Mouse (Mus musculus): ENCODE results near the gene Ndufb8. TPM values are rescaled to one million over a fixed set of nuclear protein-coding genes. Genes with fewer than 3 reads are reported as not detected.

Gene Ndufb8
- 100 to 1,000 TPM; 411 to 441 TPM for total RNA-seq (2021)
- long read RNA-seq, experiment 1, transcript Ndufb8-205 (5 exons, 603 nt): minor isoform, 5 of 413 reads
- long read RNA-seq, experiment 1, transcript Ndufb8-202 (2 exons, 341 nt): minor isoform, 11 of 413 reads
- long read RNA-seq, experiment 1, transcript Ndufb8-201 (5 exons, 680 nt): major isoform, 373 of 413 reads
- long read RNA-seq, experiment 1, partial matches to known transcripts: 14 of 413 reads
- long read RNA-seq, experiment 1, other reads (novel, unspliced or antisense): 7 of 413 reads
- long read RNA-seq, experiment 2, transcript Ndufb8-202 (2 exons, 341 nt): minor isoform, 5 of 266 reads
- long read RNA-seq, experiment 2, transcript Ndufb8-201 (5 exons, 680 nt): major isoform, 222 of 266 reads
- long read RNA-seq, experiment 2, partial matches to known transcripts: 26 of 266 reads
- long read RNA-seq, experiment 2, other reads (novel, unspliced or antisense): 11 of 266 reads

DNA sequence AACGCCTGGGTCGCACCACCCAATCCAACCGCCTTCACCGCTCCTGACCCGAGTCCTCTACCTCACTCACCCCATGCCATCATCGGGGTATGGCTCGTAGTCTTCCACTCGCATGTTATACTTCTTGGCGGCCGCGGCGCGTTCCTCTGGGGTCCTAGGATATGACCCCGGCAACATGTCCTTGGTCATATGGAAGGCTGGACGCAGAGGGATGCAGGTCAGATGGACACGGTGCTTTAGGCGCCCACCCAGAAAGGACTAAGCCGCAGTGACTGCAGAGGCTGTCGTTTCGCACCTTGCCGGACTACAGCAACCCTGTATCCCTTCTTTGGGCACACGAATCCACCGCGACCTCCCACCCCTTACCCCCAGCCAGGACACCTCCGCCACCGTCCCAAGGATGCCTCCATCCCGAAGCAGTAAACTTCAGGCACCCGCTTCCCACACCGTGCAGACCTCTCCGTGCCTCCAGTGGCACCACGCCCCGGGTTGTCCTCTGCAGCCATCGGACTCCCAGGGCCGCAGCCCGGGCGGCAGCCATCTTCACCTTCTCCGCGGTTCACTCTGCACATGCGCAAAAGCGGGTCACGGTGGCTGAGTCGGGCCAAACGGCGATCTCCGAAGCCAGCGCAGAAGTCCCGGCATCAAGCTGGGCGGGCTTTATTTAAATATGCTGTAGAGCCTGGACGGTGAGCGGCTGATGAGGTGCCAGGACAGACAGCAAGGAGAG is at the start of gene Ndufb8:
Gene Ndufb8 (minus strand): TSS at position 580 of the 730 bp plus-strand sequence.
- peak; percentile 95 to 99 for DNase-seq (ENCODE audit: low spot score in 2 of 2)

DNA sequence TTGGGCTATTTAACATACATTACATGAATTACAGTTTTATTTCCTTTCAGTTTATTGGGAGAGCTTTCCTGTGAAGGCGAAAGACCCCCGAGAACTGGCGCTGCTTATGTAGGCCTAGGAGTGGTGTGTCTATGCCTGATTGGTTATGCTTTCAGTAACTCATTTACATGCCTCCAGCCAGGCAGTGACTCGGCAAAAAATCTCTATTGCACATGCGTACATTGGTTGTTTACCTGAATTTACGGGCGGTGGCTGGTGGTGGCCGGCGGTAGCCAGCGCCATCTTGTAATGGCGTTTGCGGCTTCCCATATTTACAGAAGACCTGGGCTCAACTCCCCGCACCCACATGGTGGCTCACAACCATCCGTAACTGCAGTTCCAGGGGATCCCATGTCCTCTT is 38.9 kb upstream of the Ndufb8 start:
- no peak for DNase-seq (ENCODE audit: low spot score in 2 of 2)

DNA sequence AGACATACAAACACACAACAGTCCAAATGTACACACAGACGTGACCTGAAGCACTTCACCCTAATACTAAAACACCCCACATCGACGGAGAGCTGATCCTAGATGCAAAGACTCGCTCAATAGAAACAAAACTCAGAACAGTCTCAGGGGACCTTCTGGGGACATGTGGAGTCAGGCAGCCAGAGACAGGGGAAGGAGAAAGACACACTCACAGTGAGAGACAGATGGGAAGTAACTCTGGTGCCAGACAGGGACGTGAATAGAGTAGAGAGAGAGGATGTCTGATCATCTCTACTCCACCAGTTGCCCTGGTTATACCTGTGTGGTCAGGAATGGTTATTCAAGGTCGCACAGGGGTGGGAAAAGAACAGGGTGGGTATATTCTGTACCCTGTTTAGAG is 36.4 kb upstream of the Ndufb8 start:
- no peak for DNase-seq (ENCODE audit: low spot score in 2 of 2)

DNA sequence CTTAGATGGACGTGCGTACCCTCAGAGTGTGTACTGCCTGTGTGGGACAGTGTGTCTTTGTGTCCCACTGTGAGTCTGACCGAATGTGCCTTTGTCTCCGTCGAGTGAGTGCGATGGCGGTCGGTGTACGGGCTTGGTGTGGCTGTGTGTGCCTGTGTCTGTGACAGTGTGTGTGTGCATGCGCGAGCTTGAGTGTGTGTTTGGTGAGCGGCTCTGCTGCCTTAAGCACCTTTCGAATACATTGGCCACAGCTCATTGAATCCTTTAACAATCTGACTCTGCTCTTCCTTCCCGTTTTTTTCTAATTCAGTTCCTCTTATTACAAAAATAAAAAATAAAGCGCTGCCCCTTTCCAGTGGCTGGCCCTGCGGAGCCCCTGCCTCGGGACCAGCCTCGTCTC is 35.8 kb upstream of the Ndufb8 start:
- DNase-seq (ENCODE audit: low spot score in 2 of 2): no peak

DNA sequence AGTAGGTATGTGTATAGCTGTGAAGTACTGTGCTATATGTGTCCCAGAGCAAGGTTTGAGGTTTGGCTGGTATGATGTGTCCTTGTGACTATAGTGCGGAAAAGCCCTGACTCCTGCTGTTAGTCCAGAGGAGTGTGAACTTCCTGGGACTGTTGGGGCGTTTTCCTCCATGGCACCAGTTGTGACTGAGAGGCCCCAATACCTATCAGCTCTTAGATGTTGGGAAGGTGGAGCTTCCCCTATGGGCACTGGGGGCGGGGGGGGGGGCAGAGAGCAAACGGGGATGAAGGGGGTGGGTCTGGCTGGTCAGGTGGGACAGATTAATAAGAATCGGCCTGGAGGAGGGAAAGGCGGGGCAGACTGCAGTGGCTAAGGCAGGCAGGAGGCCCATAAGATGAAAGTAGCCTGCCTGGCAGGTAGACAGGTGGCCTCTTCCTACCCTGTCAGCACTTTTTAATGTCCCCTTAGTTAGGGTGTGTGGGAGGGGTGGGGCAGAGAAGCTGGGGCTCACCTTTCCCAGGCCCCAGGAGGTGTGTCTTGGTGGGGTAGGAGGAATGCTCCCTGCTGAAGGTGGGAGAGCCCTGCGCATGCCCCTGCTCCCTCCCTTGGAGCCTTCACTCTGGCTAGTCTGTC is 34.5 kb upstream of the Ndufb8 start:
- no peak for DNase-seq (ENCODE audit: low spot score in 2 of 2)

DNA sequence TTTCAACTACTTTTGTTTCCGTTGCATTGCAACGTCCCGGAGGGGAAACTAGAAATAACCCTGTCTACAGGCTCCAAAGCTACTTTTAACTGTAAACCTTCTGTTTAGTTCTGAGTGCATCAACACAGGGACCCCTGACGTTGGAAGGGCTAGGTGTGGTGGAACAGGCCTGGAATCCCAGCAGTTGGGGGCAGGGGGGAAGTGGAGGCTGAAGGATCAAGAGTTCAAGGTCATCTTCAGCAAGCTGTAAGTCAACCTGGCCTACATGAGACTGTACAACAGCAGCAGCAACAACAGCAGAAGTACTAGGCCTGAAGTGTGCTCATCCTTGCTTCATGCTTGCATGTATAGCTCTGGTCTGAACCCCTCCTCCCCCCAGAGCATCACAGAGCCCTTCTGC is 32.8 kb upstream of the Ndufb8 start:
- DNase-seq (ENCODE audit: low spot score in 2 of 2): no peak

DNA sequence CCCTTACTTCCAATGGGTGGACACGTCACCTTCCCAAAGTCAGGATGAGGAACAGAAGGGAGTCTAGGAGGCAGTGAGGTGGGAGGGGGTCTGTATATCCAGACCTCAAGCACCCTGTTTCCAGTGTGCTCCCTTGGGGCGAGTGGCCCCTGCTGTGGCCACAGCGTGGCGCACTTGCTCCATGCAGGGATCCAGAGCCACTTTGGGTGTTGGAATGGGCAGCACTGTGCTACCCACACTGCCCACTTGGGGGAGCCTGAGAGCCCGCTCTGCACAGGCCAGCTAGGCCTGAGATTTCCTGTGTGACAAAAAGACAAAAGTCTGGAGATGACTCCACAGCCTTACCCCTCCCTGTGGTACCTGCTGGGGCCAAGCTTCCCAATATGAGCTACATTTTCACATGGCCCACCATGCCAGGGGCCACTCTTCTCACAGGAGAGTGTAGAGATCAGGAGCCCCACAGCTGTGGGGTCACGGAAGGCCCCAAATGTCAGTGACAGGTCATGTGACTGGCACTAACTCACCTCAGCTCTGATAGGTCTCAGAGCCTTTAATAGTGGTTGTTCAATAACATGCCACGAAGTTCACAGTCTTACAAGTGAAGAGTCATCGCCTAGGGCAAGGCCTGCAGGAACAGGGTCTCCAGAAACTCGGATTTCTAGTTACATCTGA is 27.5 kb upstream of the Ndufb8 start:
- DNase-seq (ENCODE audit: low spot score in 2 of 2): peak; percentile 87 to 91

DNA sequence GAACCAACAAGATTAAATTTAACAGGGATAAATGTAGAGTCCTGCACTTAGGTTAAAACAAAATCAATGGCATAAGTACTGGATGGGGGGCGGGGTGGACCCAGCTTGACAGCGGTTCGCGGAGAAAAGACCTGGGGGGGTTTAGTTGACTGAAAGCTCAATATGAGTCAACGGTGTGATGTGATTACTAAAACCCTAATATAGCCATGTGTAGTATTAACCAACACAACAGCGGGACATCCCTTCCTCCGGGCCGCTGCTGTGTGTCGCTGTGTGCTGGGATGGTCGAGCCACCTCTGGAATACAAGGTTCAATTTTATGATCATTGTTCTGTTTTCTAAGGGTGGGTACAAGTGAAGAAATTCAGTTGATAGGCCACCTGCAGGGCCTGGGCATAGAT is 26.9 kb upstream of the Ndufb8 start:
- no peak for DNase-seq (ENCODE audit: low spot score in 2 of 2)

DNA sequence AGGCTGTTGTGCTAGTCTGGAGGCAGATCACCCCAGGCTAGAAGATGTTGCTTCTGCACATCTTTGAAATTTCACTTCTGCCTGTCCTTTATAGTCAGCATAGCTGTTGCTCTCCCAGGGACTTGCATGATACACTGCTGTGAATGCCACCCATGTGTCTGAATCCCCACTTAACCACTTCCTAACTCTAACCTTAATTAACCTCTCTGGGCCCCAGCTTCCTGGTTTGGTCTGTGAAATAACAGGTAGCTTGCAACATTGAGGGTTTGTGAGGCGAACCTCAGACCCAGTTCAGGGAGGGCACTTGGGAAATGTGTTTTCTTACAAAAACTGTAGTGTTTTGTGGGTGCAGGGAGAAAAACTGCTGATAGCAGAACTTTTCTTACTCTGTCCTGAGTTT is 22.8 kb upstream of the Ndufb8 start:
- no peak for DNase-seq (ENCODE audit: low spot score in 2 of 2)

DNA sequence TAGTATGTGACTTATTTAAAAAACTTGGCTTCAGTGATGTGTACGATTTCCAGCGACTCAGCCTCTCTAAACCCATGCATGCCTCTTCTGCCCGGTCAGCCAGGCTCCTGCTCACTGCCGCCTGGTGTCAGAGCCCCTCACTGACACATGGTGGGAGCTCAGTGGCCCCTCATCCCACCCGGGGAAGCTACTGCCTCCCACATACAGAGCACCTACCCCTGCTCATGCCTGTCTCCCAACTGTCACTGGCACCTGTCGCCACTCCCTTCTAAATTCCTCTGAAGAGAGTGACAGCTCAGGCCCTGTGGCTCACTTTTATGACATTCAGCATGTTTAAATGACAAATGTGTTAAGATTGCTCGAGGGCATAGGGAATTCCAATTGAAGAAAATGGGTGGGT is 21.0 kb upstream of the Ndufb8 start:
- DNase-seq (ENCODE audit: low spot score in 2 of 2): no peak

DNA sequence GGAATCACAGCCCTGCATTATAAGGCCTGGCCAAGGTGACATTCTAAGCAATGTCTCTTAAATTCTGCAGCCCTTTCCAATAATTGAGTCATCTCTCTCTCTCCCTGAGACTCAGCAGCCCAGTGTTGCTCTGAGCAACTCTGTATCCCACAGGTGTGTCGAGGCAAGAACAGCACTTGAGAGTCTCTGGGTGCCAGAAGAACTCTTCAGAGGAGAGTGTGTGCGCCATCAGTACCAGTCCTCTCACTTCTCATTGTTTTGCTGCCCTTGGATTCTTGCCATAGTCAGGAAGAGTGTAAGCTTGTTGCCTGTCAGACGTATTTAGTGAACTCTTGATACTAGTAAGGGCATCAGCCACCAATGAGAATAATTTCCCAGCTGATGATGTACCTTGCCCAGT is 12.5 kb upstream of the Ndufb8 start:
- DNase-seq (ENCODE audit: low spot score in 2 of 2): no peak

DNA sequence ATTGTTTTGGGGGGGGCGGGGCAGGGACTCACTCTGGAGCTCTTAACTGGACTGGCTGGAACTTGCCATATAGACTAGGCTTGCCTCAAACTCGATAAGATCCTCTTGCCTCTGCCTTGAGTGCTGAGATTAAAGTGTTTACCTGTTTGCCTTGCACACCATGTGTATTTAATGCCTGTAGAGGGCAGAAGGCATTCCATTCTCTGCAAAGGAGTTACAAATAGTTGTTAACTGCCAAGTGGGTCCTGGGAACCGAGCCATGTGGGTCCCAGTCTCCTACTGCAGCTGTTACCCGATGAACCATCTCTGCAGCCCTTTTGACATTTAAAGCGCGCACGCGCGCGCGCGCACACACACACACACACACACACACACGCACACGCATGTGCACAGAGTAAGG is 8.8 kb upstream of the Ndufb8 start:
- DNase-seq (ENCODE audit: low spot score in 2 of 2): no peak

DNA sequence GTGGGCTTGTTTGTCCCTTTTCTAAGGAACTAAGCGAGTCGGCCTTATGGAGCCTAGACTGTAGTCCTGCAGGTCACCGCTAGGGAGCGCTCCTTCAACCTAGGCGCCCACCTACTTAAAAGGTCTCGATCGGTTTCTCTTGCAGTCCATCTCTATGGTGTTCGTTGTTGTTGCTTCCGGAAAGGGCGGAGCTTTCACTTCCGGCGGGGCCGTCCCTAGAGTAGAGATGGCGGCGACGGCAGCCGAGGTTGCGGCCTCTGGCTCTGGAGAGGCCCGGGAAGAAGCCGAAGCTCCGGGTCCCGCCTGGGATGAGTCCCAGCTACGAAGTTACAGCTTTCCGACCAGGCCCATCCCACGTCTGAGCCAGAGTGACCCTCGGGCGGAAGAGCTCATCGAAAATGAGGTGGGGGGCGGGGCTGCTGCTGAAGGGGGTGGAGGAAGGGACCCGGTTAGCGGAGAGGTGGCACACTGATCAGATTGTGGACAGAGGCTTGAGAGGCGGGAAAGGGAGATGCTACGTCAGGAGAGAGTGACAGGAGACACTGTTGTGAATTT is 7.5 kb upstream of the Ndufb8 start, which contains the start of gene Hif1an:
Gene Hif1an (plus strand): TSS at position 199 of the 555 bp plus-strand sequence.
- DNase-seq (ENCODE audit: low spot score in 2 of 2): peak; percentile 75 to 88

DNA sequence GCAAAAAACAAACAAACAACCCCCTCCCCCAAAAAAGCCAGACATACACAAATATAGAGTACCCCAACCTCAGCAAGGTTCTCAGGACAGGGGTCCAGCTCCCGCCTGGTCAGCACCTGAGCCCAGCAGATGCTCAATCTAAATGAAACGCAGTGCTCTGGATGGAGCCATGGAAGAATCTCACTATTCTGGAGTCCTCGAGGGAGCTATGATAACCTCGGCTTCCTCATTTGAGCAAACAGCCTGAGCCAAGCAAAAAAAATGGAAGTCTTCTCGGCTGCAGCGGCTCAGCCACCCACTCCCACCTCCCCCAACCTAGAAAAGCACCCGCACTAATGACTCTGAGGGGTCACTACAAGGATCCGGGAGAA is 765 bp downstream of the Ndufb8 start:
- DNase-seq (ENCODE audit: low spot score in 2 of 2): no peak

DNA sequence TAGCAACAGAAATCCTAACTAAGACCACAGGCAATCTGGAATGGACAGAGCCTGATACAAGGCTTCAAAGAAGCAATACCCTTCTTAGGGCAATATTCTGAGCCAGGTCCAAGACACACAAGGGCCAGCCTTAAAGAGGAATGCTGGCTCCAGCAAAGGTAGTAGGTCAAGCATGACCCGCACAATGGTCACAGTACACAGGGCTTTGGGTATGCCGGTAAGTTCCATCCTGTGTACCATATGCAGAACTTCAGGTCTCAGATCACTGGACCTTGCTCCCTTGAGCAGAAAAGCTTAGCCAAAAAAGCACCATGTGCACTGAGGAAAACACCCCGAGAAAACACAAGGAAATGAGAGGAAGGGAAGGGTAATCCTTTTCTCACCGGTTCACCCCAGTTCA is 2.0 kb downstream of the Ndufb8 start:
- no peak for DNase-seq (ENCODE audit: low spot score in 2 of 2)

DNA sequence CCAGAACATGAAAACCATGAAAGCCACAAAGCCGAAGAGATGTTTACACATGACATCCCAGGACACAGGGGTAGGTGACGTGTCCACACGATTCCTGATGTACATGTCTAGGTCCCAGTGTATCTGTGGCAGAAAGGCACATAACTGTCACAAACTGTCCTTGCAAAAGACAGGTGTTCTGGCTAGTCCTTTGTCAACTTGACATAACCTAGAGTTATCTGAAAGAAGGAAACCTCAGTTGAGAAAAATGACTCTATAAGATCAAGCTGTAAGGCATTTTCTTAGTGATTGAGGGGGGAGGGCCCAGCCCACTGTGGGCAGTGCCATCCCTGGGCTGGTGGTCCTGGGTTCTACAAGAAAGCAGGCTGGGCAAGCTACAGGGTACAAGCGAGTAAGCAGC is 2.5 kb downstream of the Ndufb8 start, which contains the start of gene Gm20538:
Gene Gm20538 (minus strand): TSS at position 101 of the 400 bp plus-strand sequence.
- no peak for DNase-seq (ENCODE audit: low spot score in 2 of 2)

DNA sequence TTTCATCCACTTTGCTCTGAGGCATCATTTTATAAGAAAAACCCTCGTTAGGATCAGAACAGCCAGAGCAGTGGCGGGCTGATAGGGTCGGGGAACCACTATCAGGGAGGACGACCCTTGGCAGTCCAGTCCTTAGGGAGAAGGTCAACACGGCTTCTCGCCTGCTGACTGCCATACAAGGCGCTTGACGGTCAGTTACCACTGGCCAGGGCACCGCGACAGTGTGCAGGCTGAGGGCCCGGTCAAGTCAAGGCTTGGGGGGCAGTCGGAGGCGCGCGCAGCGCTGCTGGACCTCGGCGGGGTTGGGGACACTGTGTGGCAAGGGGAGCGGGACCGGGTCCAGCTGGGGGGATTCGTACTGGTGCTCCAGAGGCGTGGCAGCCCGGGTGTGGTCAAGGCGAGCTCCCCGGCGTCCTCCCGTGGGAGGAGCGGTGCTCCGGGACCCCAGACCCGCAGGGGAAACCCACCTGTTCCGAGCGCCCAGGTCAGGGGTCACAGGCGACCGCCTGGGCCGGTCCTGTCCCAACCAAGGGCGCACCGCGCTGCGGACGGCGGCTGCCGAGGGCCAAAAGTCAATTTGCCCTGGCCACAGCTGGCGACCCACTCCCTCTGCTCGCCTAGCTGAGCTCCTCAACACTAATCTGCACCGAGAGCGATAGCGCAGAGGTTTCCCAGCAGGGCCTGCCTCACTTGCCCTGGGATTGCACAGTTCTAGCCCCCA is 9.8 kb downstream of the Ndufb8 start, which contains the start of gene Sec31b:
Gene Sec31b (minus strand): TSS at position 544 of the 721 bp plus-strand sequence.
- DNase-seq (ENCODE audit: low spot score in 2 of 2): peak; percentile 39 to 41

DNA sequence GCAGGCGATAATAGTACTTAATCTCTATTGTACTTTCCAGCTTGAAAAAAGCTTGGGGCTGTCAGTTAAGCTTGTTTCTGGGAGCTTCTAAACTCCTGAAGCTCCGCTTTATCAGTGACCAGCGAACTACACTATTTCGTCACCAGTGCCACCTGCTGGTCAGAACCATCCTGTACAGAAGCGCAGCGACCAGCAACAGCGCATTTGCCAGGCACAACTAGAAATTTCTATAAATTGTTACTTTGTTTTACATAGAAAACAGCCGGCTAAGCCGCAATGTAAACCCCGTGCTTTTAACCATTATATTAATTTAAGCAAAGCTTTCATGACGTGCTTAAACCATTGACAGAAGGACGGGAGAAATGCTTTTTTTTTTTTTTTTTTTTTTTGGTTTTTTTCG is 10.5 kb downstream of the Ndufb8 start:
- DNase-seq (ENCODE audit: low spot score in 2 of 2): peak in 1 of 2 experiments; percentile 55

DNA sequence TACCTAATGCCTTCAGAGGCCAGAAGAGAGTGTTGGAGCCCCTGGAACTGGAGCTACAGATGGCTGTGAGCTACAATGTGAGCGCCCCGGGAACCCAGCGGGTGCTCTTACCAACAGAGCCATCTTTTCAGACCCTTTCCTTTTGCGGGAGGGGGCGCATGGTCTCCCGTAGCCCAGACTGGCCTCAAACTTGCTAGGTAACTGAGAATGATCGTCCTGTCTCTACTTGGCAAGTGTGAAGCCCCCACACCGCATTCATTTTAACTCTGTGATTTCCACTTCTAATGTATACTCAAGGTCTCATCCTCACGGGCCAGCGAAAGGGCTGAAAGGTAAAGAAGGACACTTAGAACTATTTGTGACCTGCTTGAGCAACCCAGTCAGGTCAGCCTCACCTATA is 10.9 kb downstream of the Ndufb8 start:
- no peak for DNase-seq (ENCODE audit: low spot score in 2 of 2)

DNA sequence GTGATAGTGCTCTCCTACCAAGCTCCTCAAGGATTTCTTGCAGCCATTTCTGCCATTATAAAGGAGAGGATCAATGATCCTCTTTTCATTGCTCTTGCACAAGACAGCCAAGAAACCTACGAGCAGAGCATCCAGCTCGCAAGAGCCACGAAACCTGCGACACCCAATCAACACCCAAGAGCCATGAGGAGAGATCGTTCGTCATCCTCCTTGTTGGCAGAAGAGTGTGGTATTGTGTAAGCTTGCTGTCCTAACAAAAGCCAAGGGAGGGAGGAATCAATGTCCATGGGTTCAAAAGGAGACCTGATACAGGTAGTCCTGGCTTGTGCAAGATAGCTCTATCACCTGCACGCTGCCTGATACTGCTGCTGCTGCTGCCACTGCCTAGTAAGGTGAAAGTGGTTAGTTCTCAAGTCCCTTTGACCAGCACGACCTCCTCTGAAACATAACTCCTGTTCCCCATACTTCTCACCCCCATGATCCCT is 12.5 kb downstream of the Ndufb8 start:
- DNase-seq (ENCODE audit: low spot score in 2 of 2): no peak

All from adrenal gland, postnatal 4 days (tissue).